Mouse (Mus musculus): ENCODE results near the gene Sycp2.
"Not testable (repeated sequence)": the region's sequence is repeated elsewhere in the genome, so short reads cannot be mapped to it uniquely, and the experiment has no call there.

Sycp2 gene

GRCm38 (mm10) chr2:178413481-178414260 lies 6.2 kb upstream of the Sycp2 start:
- DNase-seq (ENCODE audit: low read depth, low spot score) = no peak

GRCm38 (mm10) chr2:178413081-178413480 lies 5.6 kb upstream of the Sycp2 start:
- DNase-seq (ENCODE audit: low read depth, low spot score) = no peak

- DNase-seq (ENCODE audit: low read depth, low spot score) = no peak
Observed at GRCm38 (mm10) chr2:178412598-178412997, 5.1 kb upstream of the Sycp2 start.

GRCm38 (mm10) chr2:178410286-178410685 lies 2.8 kb upstream of the Sycp2 start:
- no peak for DNase-seq (ENCODE audit: low read depth, low spot score)

GRCm38 (mm10) chr2:178409024-178409423 lies 1.5 kb upstream of the Sycp2 start:
- no peak for DNase-seq (ENCODE audit: low read depth, low spot score)

GRCm38 (mm10) chr2:178342597-178342996 lies 64.9 kb downstream of the Sycp2 start:
- no peak for DNase-seq (ENCODE audit: low read depth, low spot score)

- not testable (repeated sequence) for DNase-seq (ENCODE audit: low read depth, low spot score)
Observed at GRCm38 (mm10) chr2:178342105-178342504, 65.4 kb downstream of the Sycp2 start.

GRCm38 (mm10) chr2:178339044-178339443 lies 68.4 kb downstream of the Sycp2 start:
- no peak for DNase-seq (ENCODE audit: low read depth, low spot score)

- DNase-seq (ENCODE audit: low read depth, low spot score) = no peak
Observed at GRCm38 (mm10) chr2:178337878-178338277, 69.6 kb downstream of the Sycp2 start.

GRCm38 (mm10) chr2:178329986-178330385 lies 77.5 kb downstream of the Sycp2 start:
- peak; percentile 11 for DNase-seq (ENCODE audit: low read depth, low spot score)

GRCm38 (mm10) chr2:178329551-178329950 lies 77.9 kb downstream of the Sycp2 start:
- no peak for DNase-seq (ENCODE audit: low read depth, low spot score)

GRCm38 (mm10) chr2:178327466-178328040 lies 79.9 kb downstream of the Sycp2 start:
- DNase-seq (ENCODE audit: low read depth, low spot score) = peak; percentile 49

GRCm38 (mm10) chr2:178326750-178327465 lies 80.6 kb downstream of the Sycp2 start:
- DNase-seq (ENCODE audit: low read depth, low spot score) = no peak

- no peak for DNase-seq (ENCODE audit: low read depth, low spot score)
Observed at GRCm38 (mm10) chr2:178326067-178326466, 81.4 kb downstream of the Sycp2 start.

- no peak for DNase-seq (ENCODE audit: low read depth, low spot score)
Observed at GRCm38 (mm10) chr2:178324818-178325217, 82.7 kb downstream of the Sycp2 start.

GRCm38 (mm10) chr2:178324410-178324809 lies 83.1 kb downstream of the Sycp2 start:
- no peak for DNase-seq (ENCODE audit: low read depth, low spot score)

GRCm38 (mm10) chr2:178321271-178321670 lies 86.2 kb downstream of the Sycp2 start:
- no peak for DNase-seq (ENCODE audit: low read depth, low spot score)

GRCm38 (mm10) chr2:178319766-178320165 lies 87.7 kb downstream of the Sycp2 start:
- no peak for DNase-seq (ENCODE audit: low read depth, low spot score)

GRCm38 (mm10) chr2:178316281-178316680 lies 91.2 kb downstream of the Sycp2 start:
- DNase-seq (ENCODE audit: low read depth, low spot score) = no peak

GRCm38 (mm10) chr2:178313539-178313938 lies 93.9 kb downstream of the Sycp2 start:
- DNase-seq (ENCODE audit: low read depth, low spot score) = no peak

- DNase-seq (ENCODE audit: low read depth, low spot score) = no peak
Observed at GRCm38 (mm10) chr2:178304669-178305068, 102.8 kb downstream of the Sycp2 start.

GRCm38 (mm10) chr2:178304188-178304529 lies 103.3 kb downstream of the Sycp2 start:
- DNase-seq (ENCODE audit: low read depth, low spot score) = no peak
